Mouse (Mus musculus): ENCODE data around the gene Map3k13. TPM values are rescaled to one million over a fixed set of nuclear protein-coding genes. Genes with fewer than 3 reads are reported as not detected.
A peak's percentile ranks its signal among the peaks of the same experiment; 100 is the strongest.
"Not testable (repeated sequence)": the region's sequence is repeated elsewhere in the genome, so short reads cannot be mapped to it uniquely, and the experiment has no call there.

Gene Map3k13
- under 1 TPM; 0.19 to 0.36 TPM for polyA plus RNA-seq (2017; shearing (Covaris generic))

GRCm38 (mm10) chr16:21793875-21794696 lies at the start of gene Map3k13:
Map3k13 (plus strand) TSS chr16:21794346.
- peak; percentile 97 for ATAC-seq

- ATAC-seq: no peak
Observed at GRCm38 (mm10) chr16:21758447-21758846, 35.7 kb upstream of the Map3k13 start.

- no peak for ATAC-seq
Observed at GRCm38 (mm10) chr16:21768255-21768654, 25.9 kb upstream of the Map3k13 start.

GRCm38 (mm10) chr16:21769667-21770066 lies 24.5 kb upstream of the Map3k13 start:
- no peak for ATAC-seq

GRCm38 (mm10) chr16:21774725-21775124 lies 19.4 kb upstream of the Map3k13 start:
- no peak for ATAC-seq

GRCm38 (mm10) chr16:21778293-21778866 lies 15.8 kb upstream of the Map3k13 start:
- no peak for ATAC-seq

GRCm38 (mm10) chr16:21779149-21779548 lies 15.0 kb upstream of the Map3k13 start:
- ATAC-seq: no peak

- ATAC-seq: no peak
Observed at GRCm38 (mm10) chr16:21781277-21781676, 12.9 kb upstream of the Map3k13 start.

GRCm38 (mm10) chr16:21781895-21782294 lies 12.3 kb upstream of the Map3k13 start:
- ATAC-seq: no peak

- ATAC-seq: no peak
Observed at GRCm38 (mm10) chr16:21782807-21783206, 11.3 kb upstream of the Map3k13 start.

- no peak for ATAC-seq
Observed at GRCm38 (mm10) chr16:21785000-21785399, 9.1 kb upstream of the Map3k13 start.

GRCm38 (mm10) chr16:21786317-21786716 lies 7.8 kb upstream of the Map3k13 start:
- no peak for ATAC-seq

GRCm38 (mm10) chr16:21787516-21788353 lies 6.4 kb upstream of the Map3k13 start, which contains the start of gene Ehhadh:
Ehhadh (minus strand) TSS chr16:21787807.
- ATAC-seq: peak; percentile 94

GRCm38 (mm10) chr16:21788581-21788980 lies 5.6 kb upstream of the Map3k13 start:
- ATAC-seq: no peak

GRCm38 (mm10) chr16:21789180-21789579 lies 5.0 kb upstream of the Map3k13 start:
- no peak for ATAC-seq

- ATAC-seq: no peak
Observed at GRCm38 (mm10) chr16:21790469-21790868, 3.7 kb upstream of the Map3k13 start.

GRCm38 (mm10) chr16:21791779-21792178 lies 2.4 kb upstream of the Map3k13 start:
- ATAC-seq: no peak

- ATAC-seq: not testable (repeated sequence)
Observed at GRCm38 (mm10) chr16:21793080-21793810, 901 bp upstream of the Map3k13 start.

GRCm38 (mm10) chr16:21794697-21795045 lies 525 bp downstream of the Map3k13 start:
- ATAC-seq: peak; percentile 2

GRCm38 (mm10) chr16:21795071-21795470 lies 925 bp downstream of the Map3k13 start:
- no peak for ATAC-seq

GRCm38 (mm10) chr16:21804258-21804657 lies 10.1 kb downstream of the Map3k13 start:
- no peak for ATAC-seq

- ATAC-seq: no peak
Observed at GRCm38 (mm10) chr16:21806892-21807291, 12.7 kb downstream of the Map3k13 start.
